Mouse (Mus musculus): ENCODE data around the gene Vmn1r125. TPM values are rescaled to one million over a fixed set of nuclear protein-coding genes. Genes with fewer than 3 reads are reported as not detected.
"Not testable (repeated sequence)": the region's sequence is repeated elsewhere in the genome, so short reads cannot be mapped to it uniquely, and the experiment has no call there.

Vmn1r125 gene
- not detected in 2 replicates for total RNA-seq (2012; rRNA removed)
- not detected for polyA plus RNA-seq (2012; ENCODE audit: insufficient read depth in 1 of 2, insufficient read length in 2 of 2, low read depth in 1 of 2, low replicate concordance in 2 of 2, missing spikeins in 1 of 2)

- not testable (repeated sequence) for DNase-seq (ENCODE audit: low read depth, low spot score)
These were observed at the start of gene Vmn1r125 for GRCm38 (mm10) chr7:21271879-21272278. Gene Vmn1r125, plus strand, starts transcription at chr7:21272179.

GRCm38 (mm10) chr7:21260517-21260916 is 11.5 kb upstream of the Vmn1r125 start, which contains the start of gene Vmn1r124:
Gene Vmn1r124, minus strand, starts transcription at chr7:21260617.
- DNase-seq (ENCODE audit: low read depth, low spot score); H3K79me2 ChIP-seq (ENCODE audit: control insufficient read depth, insufficient read depth, low read length, poor library complexity); H3K9ac ChIP-seq (ENCODE audit: control insufficient read depth, low read depth, low read length, poor library complexity, severe bottlenecking); H3K9me3 ChIP-seq (replicated peaks; ENCODE audit: insufficient read depth, low read length); H3K27ac ChIP-seq (ENCODE audit: control insufficient read depth, low read depth, low read length); H3K36me3 ChIP-seq (ENCODE audit: control insufficient read depth in 1 of 2, insufficient read depth in 2 of 2, low read length in 2 of 2); H3K4me3 ChIP-seq (ENCODE audit: control insufficient read depth in 1 of 2, insufficient read depth in 1 of 2, low read depth in 2 of 2, low read length in 2 of 2); H3K27me3 ChIP-seq (ENCODE audit: control insufficient read depth in 1 of 2, insufficient read depth in 2 of 2, low read length in 2 of 2); H3K4me1 ChIP-seq (ENCODE audit: control insufficient read depth in 1 of 2, insufficient read depth in 2 of 2, low read length in 2 of 2): not testable (repeated sequence)

More at GRCm38 (mm10) chr7:21271879-21272278, at the start of gene Vmn1r125:
- not testable (repeated sequence) for H3K9me3 ChIP-seq (replicated peaks; ENCODE audit: insufficient read depth, low read length); H3K9ac ChIP-seq (ENCODE audit: control insufficient read depth, low read depth, low read length, poor library complexity, severe bottlenecking); H3K4me3 ChIP-seq (ENCODE audit: control insufficient read depth in 1 of 2, insufficient read depth in 1 of 2, low read depth in 2 of 2, low read length in 2 of 2); H3K36me3 ChIP-seq (ENCODE audit: control insufficient read depth in 1 of 2, insufficient read depth in 2 of 2, low read length in 2 of 2); H3K27ac ChIP-seq (ENCODE audit: control insufficient read depth, low read depth, low read length); H3K27me3 ChIP-seq (ENCODE audit: control insufficient read depth in 1 of 2, insufficient read depth in 2 of 2, low read length in 2 of 2); H3K79me2 ChIP-seq (ENCODE audit: control insufficient read depth, insufficient read depth, low read length, poor library complexity); H3K4me1 ChIP-seq (ENCODE audit: control insufficient read depth in 1 of 2, insufficient read depth in 2 of 2, low read length in 2 of 2)

- not testable (repeated sequence) for H3K79me2 ChIP-seq (ENCODE audit: control insufficient read depth, insufficient read depth, low read length, poor library complexity); H3K27ac ChIP-seq (ENCODE audit: control insufficient read depth, low read depth, low read length); DNase-seq (ENCODE audit: low read depth, low spot score); H3K27me3 ChIP-seq (ENCODE audit: control insufficient read depth in 1 of 2, insufficient read depth in 2 of 2, low read length in 2 of 2); H3K9ac ChIP-seq (ENCODE audit: control insufficient read depth, low read depth, low read length, poor library complexity, severe bottlenecking); H3K4me3 ChIP-seq (ENCODE audit: control insufficient read depth in 1 of 2, insufficient read depth in 1 of 2, low read depth in 2 of 2, low read length in 2 of 2); H3K36me3 ChIP-seq (ENCODE audit: control insufficient read depth in 1 of 2, insufficient read depth in 2 of 2, low read length in 2 of 2); H3K4me1 ChIP-seq (ENCODE audit: control insufficient read depth in 1 of 2, insufficient read depth in 2 of 2, low read length in 2 of 2); H3K9me3 ChIP-seq (replicated peaks; ENCODE audit: insufficient read depth, low read length)
These were observed 29.4 kb downstream of the Vmn1r125 start, which contains the start of gene Vmn1r126 for GRCm38 (mm10) chr7:21301367-21301766. Gene Vmn1r126, minus strand, starts transcription at chr7:21301467.

- H3K79me2 ChIP-seq (ENCODE audit: control insufficient read depth, insufficient read depth, low read length, poor library complexity); DNase-seq (ENCODE audit: low read depth, low spot score); H3K9ac ChIP-seq (ENCODE audit: control insufficient read depth, low read depth, low read length, poor library complexity, severe bottlenecking); H3K27me3 ChIP-seq (ENCODE audit: control insufficient read depth in 1 of 2, insufficient read depth in 2 of 2, low read length in 2 of 2); H3K27ac ChIP-seq (ENCODE audit: control insufficient read depth, low read depth, low read length); H3K36me3 ChIP-seq (ENCODE audit: control insufficient read depth in 1 of 2, insufficient read depth in 2 of 2, low read length in 2 of 2); H3K4me1 ChIP-seq (ENCODE audit: control insufficient read depth in 1 of 2, insufficient read depth in 2 of 2, low read length in 2 of 2); H3K4me3 ChIP-seq (ENCODE audit: control insufficient read depth in 1 of 2, insufficient read depth in 1 of 2, low read depth in 2 of 2, low read length in 2 of 2); H3K9me3 ChIP-seq (replicated peaks; ENCODE audit: insufficient read depth, low read length): not testable (repeated sequence)
These were observed 47.8 kb downstream of the Vmn1r125 start, which contains the start of gene Vmn1r127 for GRCm38 (mm10) chr7:21319761-21320160. Gene Vmn1r127, minus strand, starts transcription at chr7:21319861.

Other genes with a start within 250 kb of the Vmn1r125 start
- gene Vmn1r120, start 218.4 kb upstream of the Vmn1r125 start, total RNA-seq (2012; rRNA removed), result not detected in 2 replicates
- gene Vmn1r120, start 218.4 kb upstream of the Vmn1r125 start, polyA plus RNA-seq (2012; ENCODE audit: insufficient read depth in 1 of 2, insufficient read length in 2 of 2, low read depth in 1 of 2, low replicate concordance in 2 of 2, missing spikeins in 1 of 2), result not detected
- gene Vmn1r121, start 173.7 kb upstream of the Vmn1r125 start, total RNA-seq (2012; rRNA removed), result not detected in 2 replicates
- not detected for gene Vmn1r121, start 173.7 kb upstream of the Vmn1r125 start, polyA plus RNA-seq (2012; ENCODE audit: insufficient read depth in 1 of 2, insufficient read length in 2 of 2, low read depth in 1 of 2, low replicate concordance in 2 of 2, missing spikeins in 1 of 2)
- not detected in 2 replicates for gene Vmn1r122, start 138.1 kb upstream of the Vmn1r125 start, total RNA-seq (2012; rRNA removed)
- not detected for gene Vmn1r122, start 138.1 kb upstream of the Vmn1r125 start, polyA plus RNA-seq (2012; ENCODE audit: insufficient read depth in 1 of 2, insufficient read length in 2 of 2, low read depth in 1 of 2, low replicate concordance in 2 of 2, missing spikeins in 1 of 2)
- gene Vmn1r123, start 110.0 kb upstream of the Vmn1r125 start, total RNA-seq (2012; rRNA removed), result not detected in 2 replicates
- not detected for gene Vmn1r123, start 110.0 kb upstream of the Vmn1r125 start, polyA plus RNA-seq (2012; ENCODE audit: insufficient read depth in 1 of 2, insufficient read length in 2 of 2, low read depth in 1 of 2, low replicate concordance in 2 of 2, missing spikeins in 1 of 2)
- gene Gm5157, start 81.8 kb upstream of the Vmn1r125 start, total RNA-seq (2012; rRNA removed), result not detected in 2 replicates
- gene Gm5157, start 81.8 kb upstream of the Vmn1r125 start, polyA plus RNA-seq (2012; ENCODE audit: insufficient read depth in 1 of 2, insufficient read length in 2 of 2, low read depth in 1 of 2, low replicate concordance in 2 of 2, missing spikeins in 1 of 2), result not detected
- gene Vmn1r124, start 11.6 kb upstream of the Vmn1r125 start, total RNA-seq (2012; rRNA removed), result not detected in 2 replicates
- not detected for gene Vmn1r124, start 11.6 kb upstream of the Vmn1r125 start, polyA plus RNA-seq (2012; ENCODE audit: insufficient read depth in 1 of 2, insufficient read length in 2 of 2, low read depth in 1 of 2, low replicate concordance in 2 of 2, missing spikeins in 1 of 2)
- gene Vmn1r126, start 29.3 kb downstream of the Vmn1r125 start, total RNA-seq (2012; rRNA removed), result not detected in 2 replicates
- gene Vmn1r126, start 29.3 kb downstream of the Vmn1r125 start, polyA plus RNA-seq (2012; ENCODE audit: insufficient read depth in 1 of 2, insufficient read length in 2 of 2, low read depth in 1 of 2, low replicate concordance in 2 of 2, missing spikeins in 1 of 2), result not detected
- not detected in 2 replicates for gene Vmn1r127, start 47.7 kb downstream of the Vmn1r125 start, total RNA-seq (2012; rRNA removed)
- gene Vmn1r127, start 47.7 kb downstream of the Vmn1r125 start, polyA plus RNA-seq (2012; ENCODE audit: insufficient read depth in 1 of 2, insufficient read length in 2 of 2, low read depth in 1 of 2, low replicate concordance in 2 of 2, missing spikeins in 1 of 2), result not detected
- gene Vmn1r128, start 77.2 kb downstream of the Vmn1r125 start, total RNA-seq (2012; rRNA removed), result not detected in 2 replicates
- gene Vmn1r128, start 77.2 kb downstream of the Vmn1r125 start, polyA plus RNA-seq (2012; ENCODE audit: insufficient read depth in 1 of 2, insufficient read length in 2 of 2, low read depth in 1 of 2, low replicate concordance in 2 of 2, missing spikeins in 1 of 2), result not detected
- gene Vmn1r129, start 89.1 kb downstream of the Vmn1r125 start, total RNA-seq (2012; rRNA removed), result not detected in 2 replicates
- not detected for gene Vmn1r129, start 89.1 kb downstream of the Vmn1r125 start, polyA plus RNA-seq (2012; ENCODE audit: insufficient read depth in 1 of 2, insufficient read length in 2 of 2, low read depth in 1 of 2, low replicate concordance in 2 of 2, missing spikeins in 1 of 2)
- gene Gm6882, start 160.6 kb downstream of the Vmn1r125 start, total RNA-seq (2012; rRNA removed), result not detected in 2 replicates
- not detected for gene Gm6882, start 160.6 kb downstream of the Vmn1r125 start, polyA plus RNA-seq (2012; ENCODE audit: insufficient read depth in 1 of 2, insufficient read length in 2 of 2, low read depth in 1 of 2, low replicate concordance in 2 of 2, missing spikeins in 1 of 2)
- not detected in 2 replicates for gene Vmn1r130, start 239.6 kb downstream of the Vmn1r125 start, total RNA-seq (2012; rRNA removed)
- not detected for gene Vmn1r130, start 239.6 kb downstream of the Vmn1r125 start, polyA plus RNA-seq (2012; ENCODE audit: insufficient read depth in 1 of 2, insufficient read length in 2 of 2, low read depth in 1 of 2, low replicate concordance in 2 of 2, missing spikeins in 1 of 2)

Data from MEL (cell line).